Mouse (Mus musculus) spleen, adult 2 months (tissue): ENCODE results near the gene Lpar1.

Experiments
- CTCF ChIP-seq: fragments of 200-500 bp; IDR thresholded peaks from 2 replicates; pipeline ENCODE4 v1.5.1; 2011; ENCODE audit warnings: mild to moderate bottlenecking, inconsistent platforms; ENCODE audit not compliant: insufficient read depth, insufficient read length, insufficient replicate concordance; ENCODE audit errors: extremely low read depth
- POLR2A ChIP-seq: fragments of 200-500 bp; IDR thresholded peaks from 2 replicates; pipeline ENCODE4 v1.6.1; 2011; ENCODE audit warnings: low read depth, low read length, inconsistent platforms

GRCm38 (mm10) chr4:58504250-58504649, 49.4 kb downstream of the Lpar1 start:
- no peak for TF ChIP-seq CTCF
- TF ChIP-seq POLR2A: no peak
